Mouse (Mus musculus) cerebellum, postnatal 25 days (tissue): ENCODE measurements around the gene Ltbr.
A peak's percentile ranks its signal among the peaks of the same experiment; 100 is the strongest.

Experiments
- DNase-seq, 2 experiments: peaks; one replicate each; pipeline ENCODE4 v3.0.0; 2021; ENCODE audit warnings: mixed read lengths in 2 of 2

The Ltbr gene

DNA sequence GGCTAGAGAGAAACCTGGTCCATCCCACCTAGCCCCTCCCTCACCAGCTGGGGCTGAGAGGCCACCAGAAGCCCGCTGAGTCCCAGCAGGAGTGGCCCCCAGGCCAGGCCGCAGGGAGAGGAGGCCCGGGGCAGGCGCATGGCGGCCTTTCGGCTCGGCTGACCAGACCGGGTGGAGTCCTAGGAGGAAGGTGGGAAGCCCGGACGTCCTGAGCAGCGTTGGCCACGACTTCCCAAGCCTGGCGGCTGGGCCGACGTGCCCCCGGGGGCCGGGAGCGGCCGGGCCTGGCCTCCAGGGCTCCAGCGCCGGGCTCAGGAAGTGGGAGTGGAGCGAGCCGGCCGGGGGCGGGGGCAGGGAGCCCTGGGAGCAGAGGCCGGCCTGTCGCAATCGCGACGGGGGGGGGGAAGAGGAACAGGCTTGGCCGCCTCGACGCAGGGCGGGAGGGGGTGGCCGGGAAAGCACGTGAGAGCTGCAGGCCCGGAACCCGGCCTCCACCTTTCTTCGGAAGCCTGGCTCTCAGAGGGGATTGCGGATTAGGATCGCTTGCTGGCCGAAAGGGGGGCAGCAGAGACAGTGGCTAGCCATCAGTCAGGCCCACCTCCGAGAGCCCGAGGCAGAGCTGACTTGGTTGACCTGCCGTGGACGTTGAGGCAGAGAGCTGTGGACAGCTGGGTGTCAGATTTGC is at the start of gene Ltbr:
TSS of gene Ltbr (minus strand) at position 340 of the 685 bp plus-strand sequence.
- peak; percentile 48 to 78 for DNase-seq

DNA sequence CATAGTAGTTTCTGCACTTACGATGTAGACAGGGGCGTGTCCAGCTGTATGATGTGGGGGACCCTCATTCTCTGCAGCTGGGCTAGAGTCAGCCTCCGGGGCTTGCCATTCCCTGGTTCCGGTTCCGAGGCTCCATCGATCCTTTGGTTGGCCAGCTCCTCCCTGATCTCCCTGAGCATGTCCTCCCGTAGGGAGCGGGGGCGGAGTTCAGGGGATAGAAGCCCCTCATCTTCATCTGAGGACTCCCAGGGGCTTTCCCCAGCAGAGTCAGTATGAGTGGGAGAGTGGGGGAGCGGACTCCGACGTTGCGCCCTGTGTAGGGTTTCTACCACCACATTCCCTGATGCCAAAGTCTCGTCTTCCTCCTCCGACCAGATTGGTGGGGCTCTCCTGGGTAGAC is 49.3 kb upstream of the Ltbr start:
- DNase-seq, result no peak

DNA sequence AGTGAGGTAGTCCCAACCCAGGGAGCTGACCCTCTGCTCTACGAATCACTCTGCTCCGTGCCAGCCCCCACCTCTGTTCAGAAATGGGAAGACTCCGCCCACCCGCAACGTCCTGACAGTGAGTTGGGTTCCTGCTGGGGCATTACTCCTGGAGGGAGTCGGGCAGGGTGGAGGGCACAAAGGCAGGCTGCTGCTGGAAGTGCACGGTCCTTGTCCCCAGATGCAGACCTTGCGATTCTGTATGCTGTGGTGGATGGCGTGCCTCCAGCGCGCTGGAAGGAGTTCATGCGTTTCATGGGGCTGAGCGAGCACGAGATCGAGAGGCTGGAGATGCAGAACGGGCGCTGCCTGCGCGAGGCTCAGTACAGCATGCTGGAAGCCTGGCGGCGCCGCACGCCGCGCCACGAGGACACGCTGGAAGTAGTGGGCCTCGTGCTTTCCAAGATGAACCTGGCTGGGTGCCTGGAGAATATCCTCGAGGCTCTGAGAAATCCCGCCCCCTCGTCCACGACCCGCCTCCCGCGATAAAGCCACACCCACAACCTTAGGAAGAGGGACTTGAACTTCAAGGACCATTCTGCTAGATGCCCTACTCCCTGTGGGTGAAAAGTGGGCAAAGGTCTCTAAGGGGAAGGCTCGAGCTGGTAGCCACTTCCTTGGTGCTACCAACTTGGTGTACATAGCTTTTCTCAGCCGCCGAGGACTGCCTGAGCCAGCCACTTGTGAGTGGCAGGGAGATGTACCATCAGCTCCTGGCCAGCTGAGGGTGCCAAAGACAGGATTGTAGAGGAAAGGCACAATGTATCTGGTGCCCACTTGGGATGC is 48.0 kb upstream of the Ltbr start:
- DNase-seq, result peak in 1 of 2 experiments; percentile 41

DNA sequence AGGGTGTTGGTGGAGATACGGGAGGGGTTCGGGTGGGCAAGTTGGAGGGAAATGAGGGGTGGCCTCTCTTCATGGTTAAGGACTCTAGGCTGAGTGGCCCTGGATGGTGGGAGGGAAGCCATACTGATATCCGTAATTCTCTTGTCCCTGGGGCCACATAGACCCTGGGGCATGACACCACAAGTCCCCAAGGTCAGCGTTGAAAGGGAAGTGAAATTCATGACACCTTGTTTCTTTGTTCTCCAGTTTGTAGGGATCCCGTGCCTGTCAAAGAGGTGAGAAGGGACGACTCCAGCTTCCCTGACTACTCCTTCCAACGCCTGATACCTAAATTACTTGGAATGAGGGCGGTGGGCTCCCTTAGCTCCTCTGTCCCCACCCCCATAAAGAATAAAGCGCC is 47.2 kb upstream of the Ltbr start:
- DNase-seq, result no peak

DNA sequence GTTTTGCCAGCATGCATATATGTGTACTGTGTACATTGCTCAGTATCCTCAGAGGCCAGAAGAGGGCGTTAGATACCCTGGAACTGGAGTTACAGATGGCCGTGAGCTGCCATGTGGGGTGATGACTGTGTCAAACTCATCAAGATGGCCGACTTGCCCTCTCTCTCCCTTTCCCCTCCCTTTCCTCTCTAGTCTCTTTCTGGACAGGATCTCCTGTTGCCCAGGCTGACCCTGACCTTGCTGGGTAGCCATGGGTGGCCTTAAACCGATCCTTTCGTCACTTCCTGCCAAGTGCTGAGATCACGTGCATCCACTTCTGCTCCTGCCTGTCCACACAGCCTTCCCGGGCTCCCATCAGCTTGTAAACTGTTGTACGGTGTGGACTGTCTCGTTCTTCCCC is 46.3 kb upstream of the Ltbr start:
- no peak for DNase-seq

DNA sequence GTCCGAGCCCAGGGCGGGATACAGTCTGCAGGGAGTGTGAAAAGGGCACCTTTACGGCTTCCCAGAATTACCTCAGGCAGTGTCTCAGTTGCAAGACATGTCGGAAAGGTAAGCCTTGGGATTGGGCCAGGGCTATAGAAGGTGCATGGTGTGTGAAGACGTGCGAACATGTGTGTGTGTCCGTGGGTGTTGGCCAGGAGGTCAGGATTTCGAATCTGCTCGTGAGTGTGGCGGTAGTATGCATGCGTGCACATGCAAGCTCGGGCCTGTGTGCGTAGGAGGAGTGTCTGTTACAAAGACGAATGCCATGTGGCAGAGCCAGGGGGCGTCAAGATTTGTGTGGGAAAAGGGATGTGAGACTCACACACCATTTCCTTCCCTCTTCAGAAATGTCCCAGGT is 43.6 kb upstream of the Ltbr start:
- no peak for DNase-seq

DNA sequence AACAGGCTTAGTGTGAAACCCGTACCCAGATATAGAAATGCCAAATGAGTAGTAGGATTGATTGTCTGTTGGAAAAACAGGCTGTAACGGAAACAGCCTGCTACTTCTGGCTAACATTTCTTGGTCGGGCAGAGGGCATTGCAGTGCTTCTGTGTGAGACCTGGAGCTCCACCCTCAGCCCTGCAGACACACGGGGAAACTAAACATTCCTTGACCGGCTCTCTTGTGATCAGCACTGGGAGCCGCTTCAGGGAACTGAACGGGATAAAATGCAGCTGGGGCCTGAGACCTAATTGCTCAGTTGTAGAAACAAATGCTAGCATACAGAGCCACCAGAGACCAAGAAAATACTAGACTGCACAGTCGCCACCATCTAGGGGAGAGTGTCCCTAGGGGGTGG is 42.6 kb upstream of the Ltbr start:
- DNase-seq, result no peak

DNA sequence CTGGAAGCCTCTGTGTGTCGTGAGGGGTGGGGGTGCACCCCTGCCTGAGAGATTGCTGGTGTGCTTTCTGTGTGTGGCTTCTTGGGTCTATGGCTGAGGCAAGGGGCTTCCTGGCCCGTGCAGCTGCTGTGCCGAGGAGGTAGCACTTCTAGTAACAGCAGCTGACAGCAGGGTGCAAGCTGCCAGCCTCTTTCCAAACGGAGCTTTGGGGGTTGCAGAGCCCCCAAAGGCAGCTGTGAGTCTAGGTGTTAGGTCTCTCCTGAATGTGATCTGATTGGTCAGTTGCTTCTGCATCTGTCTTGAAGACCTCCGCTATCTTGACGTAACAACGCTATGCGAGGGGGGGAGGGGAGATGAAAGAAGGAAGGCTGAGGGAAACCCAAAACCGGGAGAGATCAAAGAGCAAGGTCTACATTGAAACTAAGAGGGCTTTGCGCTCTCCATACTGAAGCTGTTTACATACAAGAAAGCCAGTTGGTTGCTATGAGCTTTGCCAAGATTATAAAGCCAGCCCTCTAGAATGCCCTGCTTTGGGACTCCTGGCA is 41.6 kb upstream of the Ltbr start:
- DNase-seq, result no peak

DNA sequence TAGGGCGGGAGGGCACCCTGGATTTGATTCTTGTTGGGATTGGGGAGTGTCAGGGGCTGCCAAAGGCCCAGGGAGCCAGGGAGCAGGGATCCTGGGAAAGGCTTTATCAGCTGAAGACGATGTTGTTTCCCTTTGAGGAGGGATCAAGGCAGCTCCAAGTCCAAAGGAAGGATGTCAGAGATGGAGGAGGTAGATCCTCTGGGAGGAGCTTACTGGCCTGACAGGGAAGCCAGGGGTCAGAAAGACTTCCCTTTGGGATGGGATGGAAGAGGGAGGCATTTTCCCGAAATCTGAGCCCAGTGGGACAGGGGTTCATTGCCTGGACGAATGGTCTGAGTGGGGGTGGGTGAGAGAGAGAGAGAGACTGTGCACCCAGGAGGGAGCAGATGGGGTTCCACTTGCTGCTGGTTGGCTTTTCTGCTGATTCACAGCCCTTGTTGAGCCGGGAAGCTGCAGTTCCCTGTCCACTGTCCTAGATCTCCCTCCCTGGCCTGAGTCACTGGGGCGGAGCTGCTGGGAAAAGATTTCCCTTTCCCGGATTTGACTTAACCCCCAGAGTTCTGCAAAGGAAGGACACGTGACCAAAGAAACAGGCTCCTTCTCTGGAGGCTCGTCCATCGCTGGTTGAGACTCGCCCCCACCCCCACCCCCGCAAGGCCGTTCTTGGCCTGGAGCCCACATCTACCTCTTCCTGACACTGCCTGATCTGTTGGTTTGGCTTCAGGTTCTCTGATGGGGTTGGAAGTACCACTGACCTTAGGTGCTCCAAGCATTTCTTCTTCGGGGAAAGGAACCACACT is 40.9 kb upstream of the Ltbr start:
- DNase-seq, result peak; percentile 17 to 21

DNA sequence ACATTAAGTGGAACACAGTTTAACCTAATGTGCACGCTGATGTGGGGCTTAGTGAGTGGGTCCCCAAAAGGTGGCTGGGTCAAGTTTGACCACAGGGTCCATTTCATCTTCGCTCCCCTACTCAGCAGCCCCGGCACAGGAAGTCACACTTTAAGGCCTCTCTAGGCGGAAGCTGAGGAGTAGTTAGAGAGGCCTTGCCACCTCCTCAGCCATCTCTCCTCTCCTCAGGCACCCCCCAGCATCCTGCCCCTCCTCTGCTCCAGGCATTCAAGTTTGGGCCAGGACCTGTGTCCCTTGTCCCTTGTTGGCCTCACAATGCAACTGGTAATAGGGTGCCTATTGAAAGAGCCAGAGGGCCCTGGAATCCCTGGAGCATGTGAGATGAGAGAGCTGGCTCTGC is 40.0 kb upstream of the Ltbr start:
- no peak for DNase-seq

DNA sequence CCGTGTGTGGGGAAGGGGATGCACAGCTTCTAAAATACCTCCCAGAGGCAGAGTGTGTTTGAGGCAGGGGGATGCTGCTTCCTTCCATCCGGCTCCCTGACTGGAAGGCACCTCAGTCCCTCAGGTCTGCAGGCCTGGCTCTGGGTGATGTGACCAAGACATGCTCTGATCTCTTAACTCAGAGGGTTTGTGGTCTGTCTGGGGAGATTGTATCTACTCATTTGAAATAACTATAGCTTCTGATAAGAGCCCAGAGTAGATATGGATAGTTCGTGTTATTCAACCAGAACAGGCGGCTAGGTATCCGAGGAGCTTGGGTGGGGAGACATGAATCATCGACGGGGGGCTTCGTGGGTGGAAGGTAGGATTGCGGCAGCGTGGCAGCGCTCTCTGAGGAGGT is 39.5 kb upstream of the Ltbr start:
- DNase-seq, result no peak

DNA sequence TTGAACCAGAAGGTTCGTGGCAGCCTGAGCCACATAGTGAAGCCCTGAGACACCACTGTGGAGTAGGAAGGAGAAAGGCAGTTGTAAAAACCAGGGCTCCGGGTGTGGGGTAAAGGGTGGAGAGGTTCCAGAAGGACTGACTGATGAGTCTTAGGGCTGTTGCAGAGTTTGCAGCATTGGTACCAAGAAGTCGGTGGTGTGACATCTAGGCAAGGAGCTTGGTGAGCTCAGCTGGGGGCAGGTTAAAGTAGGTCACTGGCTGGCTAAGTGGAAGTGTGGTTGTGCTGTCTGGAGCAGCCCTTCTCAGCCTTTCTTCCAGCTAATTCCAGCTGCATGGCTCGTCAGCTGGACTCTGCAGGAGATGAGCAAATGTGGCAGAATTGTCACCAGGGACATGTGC is 39.1 kb upstream of the Ltbr start:
- DNase-seq, result no peak

DNA sequence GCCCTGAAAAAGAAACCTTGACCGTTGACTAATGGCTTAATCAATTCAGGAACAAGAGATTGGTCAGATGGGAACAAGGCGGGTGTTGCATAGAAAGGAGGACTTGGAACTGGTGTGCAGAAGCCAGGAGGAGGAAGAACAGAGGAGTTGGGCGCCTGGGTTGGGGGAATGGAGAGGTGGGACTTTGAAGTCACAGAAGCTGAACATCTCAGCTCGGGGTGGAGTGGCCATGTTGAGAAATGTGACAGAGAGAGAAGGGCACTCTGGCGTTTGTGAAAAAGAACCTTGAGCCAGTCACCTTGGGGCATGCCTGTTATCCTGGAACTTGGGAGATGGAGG is 38.3 kb upstream of the Ltbr start:
- no peak for DNase-seq

DNA sequence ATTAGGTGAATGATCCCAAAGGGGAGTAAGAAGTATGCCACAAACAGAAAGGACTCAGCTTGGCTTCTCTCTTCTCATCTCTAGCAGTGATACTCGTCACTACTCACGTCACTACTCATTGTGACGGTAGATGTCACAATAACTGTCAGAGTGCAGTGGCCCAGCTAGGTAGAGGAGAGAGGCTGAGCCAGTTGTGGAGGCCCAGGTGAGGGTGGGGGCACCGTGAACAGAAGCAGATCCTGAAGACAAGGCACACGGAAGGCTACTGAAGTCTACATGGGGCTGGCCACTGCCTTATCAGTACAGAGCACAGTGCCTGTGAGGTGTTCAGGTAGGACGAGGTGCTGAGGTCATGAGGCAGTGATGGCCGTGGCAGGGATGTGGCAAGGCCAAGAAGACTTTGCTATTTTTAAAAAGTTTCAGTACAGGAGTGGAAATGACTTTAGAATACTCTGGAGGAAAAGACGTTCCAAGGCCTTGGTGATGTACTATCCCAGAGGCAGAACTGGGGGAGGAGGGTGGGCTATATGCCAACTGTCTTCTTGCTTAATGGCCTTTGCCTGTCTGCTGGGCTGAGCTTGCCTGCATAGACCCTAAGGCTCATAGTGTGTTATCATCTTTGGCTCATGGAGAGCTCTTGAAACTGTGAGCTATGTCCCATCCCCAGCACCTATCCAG is 37.8 kb upstream of the Ltbr start:
- no peak for DNase-seq

DNA sequence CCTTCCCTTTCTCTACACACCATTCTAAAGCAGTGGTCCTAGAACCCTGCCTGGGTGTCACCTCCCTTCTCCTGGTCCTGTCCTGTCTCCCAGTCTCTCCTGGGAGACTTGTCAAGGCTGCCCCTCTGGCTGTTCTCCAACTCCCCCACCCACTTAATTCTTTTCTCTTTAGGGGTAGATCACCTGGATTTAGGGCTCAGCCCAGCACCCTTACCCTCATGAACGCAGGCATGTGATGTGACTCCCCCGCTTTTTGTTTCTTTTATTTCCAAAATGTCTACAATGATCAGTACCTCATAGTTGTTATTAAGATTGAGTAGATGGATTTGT is 37.3 kb upstream of the Ltbr start:
- DNase-seq, result no peak

DNA sequence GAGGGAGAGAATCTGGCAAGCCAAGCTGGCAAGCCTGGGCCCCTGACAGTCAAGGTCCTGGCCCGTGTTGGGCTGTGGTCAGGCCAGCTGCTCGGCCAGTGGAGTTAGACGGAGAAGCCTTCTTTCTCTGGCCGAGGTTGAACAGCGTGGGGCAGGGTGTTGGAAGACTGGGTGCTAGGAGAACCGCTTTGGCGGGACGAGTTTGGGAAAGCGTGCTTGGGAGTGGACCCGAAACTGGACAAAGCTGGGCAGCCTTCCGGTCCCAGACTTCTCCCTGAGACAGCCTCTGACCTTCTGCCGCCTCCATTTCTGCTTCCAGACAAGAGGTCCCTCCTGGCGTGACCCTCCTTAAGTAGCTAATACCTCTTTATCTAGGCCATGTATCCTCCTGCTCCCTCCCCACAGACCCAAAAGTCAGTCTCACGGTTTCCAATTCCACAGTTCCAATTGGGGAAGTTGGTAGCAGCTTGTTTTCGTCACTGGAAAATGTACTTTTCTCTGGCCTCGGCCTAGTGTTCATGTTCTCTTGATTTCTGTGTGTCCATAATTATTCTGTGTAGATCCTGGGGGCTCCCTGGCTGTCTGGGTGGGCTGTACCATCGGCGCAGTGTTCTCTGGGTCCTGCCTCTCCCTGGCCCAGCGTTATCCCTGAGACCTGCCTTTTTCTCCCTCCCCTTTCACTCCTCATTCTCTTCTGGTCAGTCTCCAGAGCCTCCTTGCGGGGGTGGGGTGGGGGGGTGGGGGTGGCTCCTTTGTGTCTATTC is 36.7 kb upstream of the Ltbr start:
- peak in 1 of 2 experiments; percentile 23 for DNase-seq

DNA sequence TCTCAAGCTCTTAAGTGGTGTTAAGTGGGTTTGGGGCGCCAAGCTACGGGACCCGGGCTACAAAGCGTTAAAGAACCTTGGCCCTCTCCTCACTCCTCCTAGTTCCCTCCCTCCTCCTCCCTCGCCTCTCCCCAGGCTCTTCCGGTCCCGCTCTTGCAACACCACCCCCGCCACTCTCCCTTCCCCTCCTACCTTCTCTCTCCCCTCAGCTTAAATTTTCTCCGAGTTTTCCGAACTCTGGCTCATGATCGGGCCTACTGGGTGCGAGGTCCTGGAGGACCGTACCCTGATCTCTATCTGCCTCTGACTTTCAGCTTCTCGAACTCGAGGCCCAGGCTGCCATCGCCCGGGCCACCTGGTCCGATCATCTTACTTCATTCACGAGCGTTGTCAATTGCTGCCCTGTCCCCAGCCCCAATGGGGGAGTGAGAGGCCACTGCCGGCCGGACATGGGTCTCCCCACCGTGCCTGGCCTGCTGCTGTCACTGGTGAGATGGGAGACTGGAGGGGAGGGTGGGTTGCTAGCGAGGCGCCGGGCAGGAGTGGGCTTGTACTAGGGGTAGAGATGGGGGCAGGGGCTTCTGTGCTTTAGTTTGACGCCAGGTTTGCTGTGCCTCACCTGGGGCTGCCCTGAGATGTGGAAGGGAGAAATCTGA is 36.0 kb upstream of the Ltbr start:
- no peak for DNase-seq

DNA sequence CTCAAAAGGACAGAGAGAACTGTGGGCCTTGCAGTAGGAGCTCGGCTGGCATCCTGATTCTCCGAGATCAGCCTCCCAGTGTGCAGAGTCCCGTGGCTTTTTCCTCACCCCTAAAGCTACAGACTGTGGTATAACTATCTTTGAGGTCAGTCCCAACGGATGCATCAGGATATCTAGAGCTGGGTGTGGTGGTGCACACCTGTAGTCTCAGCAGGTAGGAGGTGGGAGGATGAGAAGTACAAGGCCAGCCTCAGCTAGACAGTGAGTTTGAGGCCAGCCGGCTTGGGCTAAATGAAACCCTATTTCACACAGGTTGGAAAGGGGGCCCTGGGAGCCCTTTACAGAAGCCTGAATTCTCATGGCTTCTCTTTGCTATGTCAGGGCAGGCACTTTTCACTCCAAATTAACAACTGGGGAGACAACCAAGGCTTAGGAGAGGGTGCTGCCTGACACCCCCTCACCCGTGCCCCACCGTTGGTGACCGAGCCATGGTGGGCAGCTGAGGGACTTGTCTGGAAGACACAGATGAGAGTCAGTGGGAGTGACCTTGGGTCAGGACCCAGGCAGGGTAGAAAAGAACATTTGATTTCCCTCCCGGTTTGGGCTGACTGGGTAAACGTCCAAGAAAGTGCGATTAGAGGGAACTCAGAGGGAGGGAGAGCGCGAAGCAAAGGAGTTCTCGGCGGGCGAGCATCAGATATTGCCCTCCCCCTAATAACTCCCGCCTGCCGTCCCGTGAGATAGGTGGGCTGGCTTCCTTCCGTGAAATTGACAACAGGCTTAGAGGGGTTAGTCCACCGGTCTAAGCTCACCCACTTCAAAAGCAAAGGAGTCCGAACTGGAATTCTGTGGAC is 35.3 kb upstream of the Ltbr start, which contains the start of gene Tnfrsf1a:
TSS of gene Tnfrsf1a (plus strand) at position 642 of the 854 bp plus-strand sequence.
- DNase-seq, result no peak

DNA sequence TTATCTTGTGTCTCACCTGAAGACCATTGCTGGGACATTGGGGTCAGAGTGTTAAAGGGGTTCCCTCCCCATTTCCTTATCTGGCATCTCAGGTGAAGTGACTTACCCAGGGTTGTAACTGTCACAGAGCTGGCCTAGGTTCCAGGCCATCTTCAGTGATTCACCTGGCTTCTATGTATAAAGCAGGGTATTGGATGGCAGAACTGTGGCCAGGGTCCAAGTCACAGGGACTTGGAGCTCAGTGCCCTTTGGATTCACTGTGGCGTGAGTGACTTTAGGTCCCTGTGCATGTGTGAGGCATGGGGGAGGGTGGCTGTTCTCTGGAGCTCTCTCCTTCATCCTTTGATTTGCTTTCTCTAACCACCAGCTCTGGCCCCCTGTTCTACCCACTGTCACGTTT is 32.3 kb upstream of the Ltbr start:
- no peak for DNase-seq

DNA sequence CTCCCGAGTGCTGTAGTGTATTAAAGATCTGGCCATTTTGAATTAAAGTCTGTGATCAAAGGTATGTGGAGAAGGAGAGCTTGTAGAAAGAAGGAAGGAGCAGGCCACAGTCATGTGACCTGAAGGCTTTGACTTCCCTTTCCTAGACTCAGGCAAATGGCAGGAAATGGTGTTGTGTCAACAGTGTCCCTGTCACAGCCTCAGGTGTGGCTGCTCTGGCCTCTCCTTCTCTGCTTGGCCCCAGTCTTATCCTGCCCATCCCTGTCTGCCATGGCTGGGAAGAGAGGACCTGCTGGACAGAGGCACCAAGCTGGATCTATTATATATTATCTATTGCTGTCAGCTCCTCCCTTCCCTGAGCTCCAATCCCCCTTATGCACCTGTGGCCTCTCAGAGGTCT is 31.9 kb upstream of the Ltbr start:
- no peak for DNase-seq

DNA sequence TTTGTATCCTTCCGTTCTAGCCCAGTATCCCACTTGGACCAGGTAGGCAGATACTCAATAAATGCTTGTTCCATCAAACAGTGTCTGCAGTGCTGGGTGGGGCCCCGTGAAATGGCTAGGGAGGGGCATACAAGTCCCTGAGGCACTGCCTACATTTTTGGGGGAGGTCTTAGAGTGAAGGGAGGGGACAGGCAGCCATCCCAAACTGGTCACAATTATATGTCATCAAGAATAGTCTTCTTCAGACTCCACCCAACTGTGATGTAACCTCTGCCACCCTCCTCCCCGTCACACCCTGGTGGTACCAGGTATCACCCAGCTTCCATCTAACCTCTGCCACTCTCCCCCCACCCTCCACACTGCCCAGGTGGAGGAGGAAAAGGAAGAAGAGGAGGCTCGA is 31.2 kb upstream of the Ltbr start:
- DNase-seq, result no peak
